Mouse (Mus musculus) monocyte, adult 5-6 weeks (primary cell): ENCODE results near the gene Etv3. TPM values are rescaled to one million over a fixed set of nuclear protein-coding genes. Genes with fewer than 3 reads are reported as not detected.

ENCODE experiments used
- total RNA-seq: library from RNA; stranded (forward); fragments of 200-1000, 200-491, 200-594 nt; gene quantifications from 3 replicates; pipeline ENCODE4 v1.2.3, GENCODE M21; 2017

Etv3 gene
- total RNA-seq, 1 experiment from 2014 or later, result 33.2 TPM

Other genes with a start within 250 kb of the Etv3 start
- gene Cd5l, start 167.5 kb upstream of the Etv3 start, total RNA-seq, result not detected in 3 replicates
- gene Fcrl1, start 149.0 kb upstream of the Etv3 start, total RNA-seq, result 18.4 to 24.6 TPM (median 22.8 TPM) in 3 replicates
- gene Fcrl5, start 89.6 kb upstream of the Etv3 start, total RNA-seq, result 2.7 to 5.0 TPM (median 3.8 TPM) in 3 replicates
- 13.0 to 19.2 TPM (median 17.0 TPM) in 3 replicates for gene Arhgef11, start 92.2 kb downstream of the Etv3 start, total RNA-seq
- gene Lrrc71, start 223.2 kb downstream of the Etv3 start, total RNA-seq, result 0.39 to 1.2 TPM (median 0.53 TPM) in 3 replicates